Mouse (Mus musculus) embryonic facial prominence, embryonic 14.5 days (tissue): ENCODE measurements at regions not wholly inside any gene's neighbourhood (a gene's known extent, or its start where the extent isn't known, plus 50 kb on each side); places are given as distances from the start of the nearest gene placed in this dataset.

Experiments
- ATAC-seq: fragments of 200-750 bp; cut with Nextera tagmentation; 2 replicates; pipeline ENCODE4 v1.8.0; 2017; ENCODE audit warnings: low read depth, moderate number of reproducible peaks, moderate TSS enrichment
- DNase-seq: peaks from one replicate; pipeline ENCODE4 v3.0.0-alpha.2; 2015; ENCODE audit warnings: low spot score
- H3K27ac ChIP-seq: fragments of 300-500 bp; sonication (generic); replicated peaks from 2 replicates; pipeline ENCODE4 v1.5.1; 2014; ENCODE audit warnings: low read depth, mild to moderate bottlenecking, low read length, moderate library complexity
- H3K27me3 ChIP-seq: fragments of 300-500 bp; sonication (generic); replicated peaks from 2 replicates; pipeline ENCODE4 v1.6.1; 2014; ENCODE audit warnings: low read length; ENCODE audit not compliant: control insufficient read depth, insufficient read depth
- H3K36me3 ChIP-seq: fragments of 300-500 bp; sonication (generic); 2 replicates; pipeline ENCODE4 v1.6.1; 2014; ENCODE audit warnings: low read length, mixed read lengths; ENCODE audit not compliant: control insufficient read depth, insufficient read depth
- H3K4me1 ChIP-seq: fragments of 300-500 bp; sonication (generic); 2 replicates; pipeline ENCODE4 v1.6.1; 2014; ENCODE audit warnings: antibody characterized with exemption, low read length; ENCODE audit not compliant: control insufficient read depth, insufficient read depth
- H3K4me2 ChIP-seq: fragments of 300-500 bp; sonication (generic); 2 replicates; pipeline ENCODE4 v1.6.1; 2014; ENCODE audit warnings: low read depth, mild to moderate bottlenecking, low read length, moderate library complexity, mixed read lengths
- H3K4me3 ChIP-seq: fragments of 300-500 bp; sonication (generic); 2 replicates; pipeline ENCODE4 v1.5.1; 2014; ENCODE audit warnings: low read depth, mild to moderate bottlenecking, low read length
- H3K9ac ChIP-seq: fragments of 300-500 bp; sonication (generic); 2 replicates; pipeline ENCODE4 v1.6.1; 2014; ENCODE audit warnings: low read depth, mild to moderate bottlenecking, low read length, moderate library complexity, mixed read lengths
- H3K9me3 ChIP-seq: fragments of 300-500 bp; sonication (generic); 2 replicates; pipeline ENCODE4 v1.6.1; 2016; ENCODE audit warnings: low read length; ENCODE audit not compliant: control insufficient read depth
- WGBS: fragments of 180-500 bp; shearing (Covaris S2); extraction: QIAGEN DNeasy Blood & Tissue Kit; methylation state at CpG from one replicate; pipeline ENCODE4 v1.1.7; 2014; 5-methylcytosine and 5-hydroxymethylcytosine counted together

GRCm38 (mm10) chr19:33078681-33079360 lies 313.3 kb downstream of the Rnls start:
- DNase-seq (no peak), ATAC-seq (no peak)
- Histone ChIP-seq H3K4me1 (peaks cover 10% of the 10 kb centered on the region; the same call in 1 of the 2 replicates), H3K4me3 (no peak overlapping the region), H3K9ac (no peak overlapping the region), H3K4me2 (no peak overlapping the region), H3K27me3 (no peaks in the 10 kb centered on the region), H3K9me3 (no peaks in the 10 kb centered on the region), H3K36me3 (no peaks in the 10 kb centered on the region), H3K27ac (no peak overlapping the region)
- WGBS: 59% methylated on average over 4 of the region's 4 CpGs

GRCm38 (mm10) chr19:33079959-33080358 lies 312.1 kb downstream of the Rnls start:
- Histone ChIP-seq H3K36me3 (no peaks in the 10 kb centered on the region), H3K4me3 (no peak overlapping the region), H3K4me1 (peaks cover 4% of the 10 kb centered on the region; the same call in 1 of the 2 replicates), H3K4me2 (no peak overlapping the region), H3K9me3 (no peaks in the 10 kb centered on the region), H3K9ac (no peak overlapping the region), H3K27ac (no peak overlapping the region), H3K27me3 (no peaks in the 10 kb centered on the region)
- ATAC-seq (no peak), DNase-seq (no peak)
- WGBS: 56% methylated on average over 2 of the region's 2 CpGs

- Histone ChIP-seq H3K27me3 (no peaks in the 10 kb centered on the region), H3K27ac (no peak overlapping the region), H3K4me3 (no peak overlapping the region), H3K36me3 (no peaks in the 10 kb centered on the region), H3K4me1 (no peaks in the 10 kb centered on the region; the same call in 1 of the 2 replicates), H3K9ac (no peak overlapping the region), H3K4me2 (no peak overlapping the region), H3K9me3 (no peaks in the 10 kb centered on the region)
- ATAC-seq (no peak), DNase-seq (no peak)
- WGBS: 84% methylated on average over 3 of the region's 3 CpGs
Measured at GRCm38 (mm10) chr19:33081493-33081892, 310.6 kb downstream of the Rnls start.

- 30% methylated on average over 2 of the region's 2 CpGs for WGBS
- Histone ChIP-seq H3K4me3 (no peak overlapping the region), H3K9me3 (no peaks in the 10 kb centered on the region), H3K27me3 (no peaks in the 10 kb centered on the region), H3K4me1 (no peaks in the 10 kb centered on the region; the same call in 1 of the 2 replicates), H3K4me2 (no peak overlapping the region), H3K36me3 (no peaks in the 10 kb centered on the region), H3K27ac (no peak overlapping the region), H3K9ac (no peak overlapping the region)
- ATAC-seq (no peak), DNase-seq (no peak)
Measured at GRCm38 (mm10) chr19:33083371-33083770, 308.7 kb downstream of the Rnls start.

- no peaks in the 10 kb centered on the region; the same call in 1 of the 2 replicates for H3K4me1 ChIP-seq
- H3K27me3 ChIP-seq: no peaks in the 10 kb centered on the region
- no peak for ATAC-seq
- H3K36me3 ChIP-seq: no peaks in the 10 kb centered on the region
- H3K4me3 ChIP-seq: no peak overlapping the region
- no peak overlapping the region for H3K27ac ChIP-seq
- no peak overlapping the region for H3K4me2 ChIP-seq
- 83% methylated on average over 5 of the region's 5 CpGs for WGBS
- H3K9ac ChIP-seq: no peak overlapping the region
- no peak for DNase-seq
- H3K9me3 ChIP-seq: no peaks in the 10 kb centered on the region
Measured at GRCm38 (mm10) chr19:33084683-33085082, 307.4 kb downstream of the Rnls start.
